Mouse (Mus musculus): ENCODE results near the gene Anxa9.
A peak's percentile ranks its signal among the peaks of the same experiment; 100 is the strongest.

Anxa9 gene

DNA sequence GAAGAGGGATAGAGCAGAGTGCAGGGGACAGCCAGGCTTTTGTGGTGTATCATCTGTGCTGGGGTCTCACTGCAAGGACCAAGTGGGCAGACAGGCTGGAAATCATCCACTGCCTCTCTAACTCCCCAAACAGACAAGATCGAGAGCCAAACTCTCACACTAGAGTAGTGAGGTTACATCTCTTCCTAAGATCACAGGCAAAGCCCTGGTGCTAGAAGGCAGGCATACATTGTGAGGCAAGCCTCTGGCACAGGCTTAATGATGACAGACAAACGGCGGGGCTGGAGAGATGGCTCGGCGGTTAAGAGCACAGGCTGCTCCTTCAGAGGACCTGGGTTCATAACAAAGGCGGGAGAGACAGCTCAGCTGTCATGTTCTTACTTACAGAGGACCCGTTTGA is 6.5 kb upstream of the Anxa9 start:
- no peak for DNase-seq

DNA sequence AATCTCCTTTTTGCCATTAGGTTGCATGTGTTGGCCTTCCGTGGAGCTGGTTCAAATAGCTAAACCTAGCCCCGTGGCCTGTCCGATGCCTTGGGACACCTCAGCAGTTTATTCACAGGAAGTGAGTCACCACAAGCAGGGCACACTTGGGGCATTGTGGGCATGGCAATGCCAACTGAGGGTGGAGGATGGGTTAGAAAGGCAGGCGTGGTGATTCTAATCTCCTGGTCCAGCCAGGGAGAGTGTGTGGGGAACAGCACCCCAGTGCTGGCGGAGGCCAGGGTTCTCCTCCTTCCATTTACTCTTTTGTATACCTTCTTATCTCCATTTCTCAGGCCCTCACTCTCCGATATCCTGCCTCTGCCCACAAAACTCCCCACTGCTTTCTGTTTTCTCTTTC is 5.6 kb upstream of the Anxa9 start:
- DNase-seq = no peak

DNA sequence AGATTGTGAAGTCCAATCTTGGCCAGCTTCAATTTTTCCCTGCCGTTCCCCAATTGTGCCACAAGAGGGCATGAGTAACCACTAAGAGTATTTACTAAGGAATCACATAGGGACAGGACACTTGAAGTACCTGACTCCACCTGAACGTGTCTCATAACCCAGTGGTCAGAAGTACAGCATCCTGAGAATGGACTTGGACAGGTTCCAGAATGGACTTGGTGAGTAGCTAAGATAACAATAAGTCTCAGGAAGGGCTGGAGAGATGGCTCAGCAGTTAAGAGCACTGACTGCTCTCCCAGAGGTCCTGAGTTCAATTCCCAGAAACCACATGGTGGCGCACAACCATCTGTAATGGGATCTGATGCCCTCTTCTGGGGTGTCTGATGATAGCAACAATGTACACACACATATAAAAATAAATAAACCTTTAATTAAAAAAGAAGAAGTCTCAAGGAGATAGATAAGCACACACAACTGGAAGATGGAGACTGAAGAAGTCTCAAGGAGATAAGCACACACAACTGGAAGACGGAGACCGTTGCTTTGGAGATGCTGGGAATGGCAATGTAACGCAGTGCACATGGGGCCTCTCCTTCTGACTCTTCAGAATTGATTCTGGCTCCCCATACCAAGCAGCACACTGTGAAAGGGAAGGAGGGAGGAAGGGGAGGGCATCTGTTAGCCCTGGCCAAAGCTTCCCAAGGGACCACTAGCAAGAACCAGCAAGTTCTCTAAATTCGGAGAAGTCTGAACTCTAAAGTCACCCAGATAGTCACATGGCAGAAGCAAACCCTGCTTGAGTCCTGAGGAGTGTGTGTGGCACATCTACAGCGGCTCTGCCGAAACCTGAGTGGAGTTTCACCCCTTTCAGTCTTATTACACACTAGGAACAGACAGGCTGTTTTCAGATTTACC is 4.2 kb upstream of the Anxa9 start:
- peak; percentile 73 to 77 for DNase-seq

DNA sequence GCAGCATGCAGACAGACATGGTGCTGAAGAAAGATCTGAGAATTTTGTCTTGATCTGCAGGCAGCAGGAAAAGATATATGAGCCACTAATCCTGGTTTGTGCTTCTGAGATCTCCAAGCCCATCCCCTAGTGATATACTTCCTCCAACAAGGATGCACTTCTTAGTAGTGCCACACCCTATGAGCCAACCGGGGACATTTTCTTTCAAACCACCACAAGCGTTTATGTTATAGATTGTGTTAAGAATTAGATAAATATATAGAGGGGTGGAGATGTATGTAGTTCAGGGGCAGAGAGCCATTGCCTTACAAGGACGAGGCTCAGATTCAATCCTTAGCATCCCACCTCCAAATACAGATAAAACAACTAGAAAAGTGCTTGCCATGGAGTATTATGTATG is 3.5 kb upstream of the Anxa9 start:
- DNase-seq = no peak

DNA sequence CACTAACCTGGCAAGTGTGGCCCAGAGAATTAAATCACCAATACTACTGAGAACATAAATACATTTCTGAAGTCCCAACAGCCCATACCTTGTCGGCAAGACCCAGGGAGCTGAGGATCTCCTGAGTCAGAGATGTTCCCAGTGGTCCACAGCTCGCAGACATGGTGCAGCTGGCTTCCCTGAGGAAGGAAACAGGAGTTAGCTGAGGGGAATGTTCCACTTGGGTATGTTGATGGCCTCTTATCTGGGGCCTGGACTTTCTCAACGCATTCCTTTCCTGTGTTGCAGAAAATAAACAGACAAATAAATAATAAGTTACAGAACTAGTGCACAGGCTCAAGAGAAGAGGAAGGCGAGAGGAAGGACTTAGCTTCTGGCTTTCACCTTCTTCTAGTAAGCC is 732 bp downstream of the Anxa9 start:
- no peak for DNase-seq

DNA sequence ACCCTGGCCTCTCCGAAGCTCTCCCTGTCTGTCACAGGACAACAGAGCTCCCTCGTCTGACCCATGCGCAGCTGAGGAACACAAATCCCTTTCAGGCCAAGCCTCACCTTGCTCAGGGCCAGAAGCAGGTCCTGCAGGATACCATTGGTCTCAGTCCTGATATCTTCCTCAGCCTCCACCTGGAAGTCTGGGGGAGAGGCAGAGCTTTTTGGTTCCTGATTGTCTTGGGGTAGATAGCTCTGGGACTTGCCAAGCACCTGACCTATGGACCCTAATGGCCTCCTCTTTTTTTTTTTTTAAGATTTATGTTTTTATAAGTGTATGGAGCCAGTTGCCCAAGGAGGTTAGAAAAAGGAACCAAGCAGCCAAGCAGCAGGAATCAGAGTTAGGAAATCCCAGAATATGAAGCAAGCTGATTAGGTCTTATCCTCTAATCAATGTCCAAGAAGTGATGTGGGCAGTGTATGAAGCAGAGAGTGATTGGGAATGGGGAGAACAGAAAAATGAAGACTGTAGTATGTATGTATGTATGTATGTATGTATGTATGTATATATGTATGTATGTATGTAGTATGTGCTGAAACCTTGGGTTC is 5.7 kb downstream of the Anxa9 start:
- no peak for DNase-seq

DNA sequence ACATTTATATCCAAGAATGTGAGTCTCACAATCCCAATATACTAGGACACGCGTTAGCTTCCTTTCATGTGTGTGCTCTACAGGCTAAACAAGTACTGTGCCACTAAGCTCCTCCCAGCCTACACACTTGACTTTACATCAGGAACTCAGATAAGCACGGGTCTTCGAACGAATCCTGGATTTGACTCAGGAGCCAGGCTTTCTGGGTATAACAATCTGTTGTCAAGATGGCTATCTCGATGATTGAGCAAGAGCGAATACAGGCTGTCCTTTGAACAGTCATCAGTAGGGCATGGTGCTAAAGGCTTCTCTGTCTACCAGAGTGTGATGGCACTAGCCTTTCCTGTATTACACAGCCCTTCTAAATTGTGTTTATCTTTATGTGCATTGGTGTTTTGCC is 9.0 kb downstream of the Anxa9 start:
- no peak for DNase-seq

DNA sequence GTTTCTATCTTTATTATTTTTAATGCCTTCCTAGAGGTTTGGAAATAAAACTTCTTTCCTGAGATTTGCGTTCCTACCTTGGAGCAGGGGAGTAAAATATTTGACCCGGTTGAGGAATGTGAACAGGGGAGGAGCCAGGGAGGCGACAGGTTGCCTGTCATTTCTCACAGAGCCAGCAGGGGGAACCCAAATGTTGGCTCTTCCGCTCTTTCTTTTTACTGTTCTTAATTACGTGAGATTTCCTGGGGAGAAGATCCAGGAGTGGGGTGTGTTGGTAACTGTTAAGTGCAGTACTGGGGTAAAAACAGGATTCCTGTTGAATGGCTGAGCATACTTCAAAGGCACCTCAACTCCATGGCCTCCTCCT is 10.9 kb downstream of the Anxa9 start:
- peak in 1 of 2 experiments; percentile 53 for DNase-seq

DNA sequence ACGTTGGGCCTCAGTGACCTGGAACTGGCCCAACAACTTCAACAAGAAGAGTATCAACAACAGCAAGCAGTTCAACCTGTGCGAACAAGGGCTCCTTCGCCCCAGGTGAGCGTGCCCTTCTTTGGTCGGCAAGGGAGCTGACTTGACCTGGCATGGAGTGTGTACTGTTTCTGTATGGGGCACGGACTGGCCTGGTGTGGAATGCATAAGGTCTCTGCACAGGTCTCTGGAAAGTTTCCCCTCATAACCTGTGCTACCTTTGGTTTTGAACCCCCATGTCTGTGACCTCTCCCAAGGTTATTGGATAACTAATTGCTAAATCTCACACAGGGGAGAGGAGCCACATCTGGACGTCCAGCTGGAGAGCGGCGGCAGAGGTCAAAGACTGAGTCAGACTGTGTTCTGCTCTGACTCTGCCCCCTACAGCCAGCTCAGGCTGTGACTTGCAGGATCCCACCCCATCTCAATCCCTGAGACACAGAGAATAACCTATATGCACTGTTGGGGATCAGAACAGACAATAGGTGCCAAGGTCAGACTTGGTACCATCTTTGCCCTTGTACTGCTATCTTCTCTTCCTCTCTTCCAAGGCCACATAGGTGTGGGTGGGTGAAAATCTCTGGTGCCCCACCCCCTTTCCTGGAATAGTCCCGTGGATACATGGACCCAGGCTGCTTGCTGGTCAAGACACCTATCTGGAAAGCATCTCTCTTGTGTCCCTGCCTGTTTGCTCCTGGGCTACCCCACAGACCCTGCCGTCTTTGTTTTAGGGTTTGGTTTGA is 11.5 kb downstream of the Anxa9 start:
- no peak for DNase-seq

DNA sequence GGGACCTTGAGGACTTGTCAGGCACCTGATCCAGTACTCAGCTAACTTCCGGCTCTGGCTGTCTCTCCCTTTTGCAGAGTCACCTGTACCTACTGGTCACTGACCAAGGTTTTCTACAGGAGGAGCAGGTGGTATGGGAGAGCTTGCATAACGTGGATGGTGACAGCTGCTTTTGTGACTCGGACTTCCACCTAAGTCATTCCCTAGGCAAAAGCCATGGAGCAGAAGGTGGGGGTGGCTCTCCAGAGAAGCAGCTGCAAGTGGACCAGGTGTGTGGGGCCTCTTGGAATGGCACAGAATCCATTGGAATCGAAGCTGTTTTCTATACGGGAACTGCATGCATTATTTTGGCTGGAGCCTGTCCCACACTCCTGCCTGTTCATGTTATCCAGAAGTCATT is 12.3 kb downstream of the Anxa9 start:
- no peak for DNase-seq

DNA sequence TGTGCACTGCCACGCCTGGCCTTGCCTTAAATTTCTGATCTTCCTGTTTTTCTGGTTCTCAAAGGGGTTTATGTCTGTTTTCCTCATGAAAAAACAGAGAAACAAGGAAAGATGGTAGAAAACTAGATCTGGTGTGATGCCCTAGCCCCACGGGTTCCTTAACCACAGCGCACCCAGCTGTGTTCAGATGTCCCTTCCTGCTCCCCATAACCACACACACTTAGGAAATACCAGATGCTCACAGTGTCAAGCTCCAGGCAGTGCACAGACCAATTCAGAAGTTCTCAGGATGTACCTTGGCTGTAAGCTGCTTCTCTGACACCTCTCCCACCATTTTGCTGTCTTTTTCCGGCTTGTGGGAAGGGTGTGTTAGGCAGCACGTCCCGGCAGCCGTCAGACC is 12.7 kb downstream of the Anxa9 start:
- no peak for DNase-seq

DNA sequence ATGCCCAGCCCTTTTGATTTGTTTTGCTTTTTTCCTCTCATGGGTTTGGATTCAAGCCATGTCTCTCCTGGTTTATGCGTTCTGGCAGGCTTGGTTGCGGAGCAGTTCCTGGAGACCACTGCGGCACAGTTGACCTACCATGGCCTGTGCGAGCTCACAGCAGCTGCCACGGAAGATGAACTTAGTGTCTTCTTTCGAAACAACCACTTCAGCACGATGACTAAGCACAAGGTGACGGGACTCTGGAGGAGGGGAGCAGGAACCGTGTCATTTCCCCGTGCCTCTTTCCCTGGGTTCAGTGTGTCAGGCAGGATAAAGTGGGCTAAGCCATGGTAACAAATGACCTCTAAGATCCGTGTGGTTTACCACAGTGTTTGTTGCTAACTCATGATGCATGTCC is 13.4 kb downstream of the Anxa9 start:
- no peak for DNase-seq

DNA sequence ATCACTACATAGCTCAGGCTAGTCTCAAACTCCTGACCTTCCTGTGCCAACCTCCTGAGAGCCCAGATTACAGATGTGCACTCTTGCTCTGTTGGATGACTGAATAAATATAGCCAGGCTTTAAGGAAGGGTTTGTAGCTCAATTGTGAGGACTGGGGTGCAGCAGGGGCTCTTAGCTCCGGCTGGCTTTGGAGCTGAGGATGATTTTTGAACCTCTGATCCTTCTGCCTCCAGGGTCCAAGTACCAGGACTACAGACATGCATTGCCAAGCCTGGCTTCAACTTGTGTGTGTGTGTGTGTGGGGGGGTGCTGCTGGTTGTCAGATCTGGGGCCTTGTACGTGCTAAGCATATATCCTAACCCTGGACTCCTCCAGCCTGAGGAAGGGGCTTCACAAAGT is 14.1 kb downstream of the Anxa9 start:
- DNase-seq = no peak

DNA sequence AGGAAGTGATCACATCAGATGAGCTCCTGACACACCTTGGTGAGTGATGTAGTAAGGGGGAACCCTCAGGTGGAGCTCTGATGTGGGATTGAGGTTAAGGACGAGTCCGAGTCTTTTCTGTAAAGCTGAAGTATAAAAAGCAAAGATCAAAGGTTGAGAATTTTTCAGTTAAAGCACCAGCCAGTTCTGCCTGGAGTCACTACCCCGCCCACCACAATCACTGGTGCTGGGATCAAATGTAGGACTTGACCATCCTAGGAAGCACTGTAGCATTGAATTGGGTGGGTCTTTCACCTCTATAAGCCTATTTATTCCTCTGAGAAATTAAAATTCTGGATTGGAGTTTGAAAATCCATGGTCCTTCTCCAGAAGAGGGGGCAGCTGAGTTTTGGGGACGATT is 15.9 kb downstream of the Anxa9 start:
- DNase-seq = no peak

DNA sequence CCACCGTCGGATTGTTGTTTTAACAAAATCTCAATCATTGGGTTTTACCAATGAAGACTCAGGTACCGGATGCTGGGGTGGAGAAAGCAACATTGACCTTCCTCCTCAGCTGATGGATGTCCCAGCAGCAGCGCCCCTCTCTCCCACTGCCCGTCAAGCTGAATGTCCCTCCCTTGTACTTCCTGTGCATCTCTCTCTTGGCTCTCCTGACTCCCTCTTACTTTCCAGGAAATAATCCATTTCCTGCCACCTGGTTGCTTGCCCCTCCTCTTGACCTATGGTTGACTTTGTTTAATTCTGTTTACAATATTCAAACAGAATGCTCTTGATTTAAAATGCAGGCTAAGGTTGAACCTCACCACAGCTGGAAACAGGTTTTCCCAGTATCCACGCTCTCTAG is 16.8 kb downstream of the Anxa9 start:
- no peak for DNase-seq

DNA sequence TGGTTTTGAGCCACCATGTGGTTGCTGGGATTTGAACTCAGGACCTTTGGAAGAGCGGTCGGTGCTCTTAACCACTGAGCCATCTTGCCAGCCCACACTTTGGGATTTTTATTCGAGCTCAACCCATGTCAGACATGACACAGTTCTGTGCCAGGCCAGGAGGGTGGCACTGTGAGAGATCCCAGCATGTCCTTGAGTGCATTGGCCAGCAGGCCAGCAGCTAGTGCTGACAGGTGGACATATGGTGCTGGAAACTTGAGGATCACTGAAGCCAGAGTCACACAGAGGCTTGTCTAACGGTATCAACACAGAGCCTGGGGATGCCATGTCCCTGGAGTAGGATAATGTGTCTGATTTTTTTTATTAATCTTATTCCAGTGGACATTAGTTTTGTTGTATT is 17.6 kb downstream of the Anxa9 start:
- DNase-seq = peak; percentile 78 to 85

DNA sequence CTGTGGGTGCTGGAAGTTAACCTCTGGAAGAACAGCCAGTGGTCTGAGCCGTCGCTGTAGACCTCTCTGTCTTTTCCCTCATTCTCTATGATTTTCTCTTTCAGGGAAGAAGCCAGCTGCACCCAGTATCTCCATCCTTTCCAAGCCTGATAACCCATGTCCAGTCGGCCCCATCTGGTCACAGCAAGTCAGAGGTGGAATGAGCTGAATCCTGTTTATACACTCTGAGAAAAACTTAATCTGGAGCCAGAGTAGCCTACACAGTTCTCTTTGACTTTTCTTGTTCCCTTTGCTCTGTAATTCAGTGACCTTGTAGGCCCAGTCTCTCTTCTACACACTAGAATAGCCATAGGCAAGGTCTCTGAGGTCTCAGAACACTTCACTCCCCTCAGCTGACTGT is 19.4 kb downstream of the Anxa9 start:
- DNase-seq = no peak

DNA sequence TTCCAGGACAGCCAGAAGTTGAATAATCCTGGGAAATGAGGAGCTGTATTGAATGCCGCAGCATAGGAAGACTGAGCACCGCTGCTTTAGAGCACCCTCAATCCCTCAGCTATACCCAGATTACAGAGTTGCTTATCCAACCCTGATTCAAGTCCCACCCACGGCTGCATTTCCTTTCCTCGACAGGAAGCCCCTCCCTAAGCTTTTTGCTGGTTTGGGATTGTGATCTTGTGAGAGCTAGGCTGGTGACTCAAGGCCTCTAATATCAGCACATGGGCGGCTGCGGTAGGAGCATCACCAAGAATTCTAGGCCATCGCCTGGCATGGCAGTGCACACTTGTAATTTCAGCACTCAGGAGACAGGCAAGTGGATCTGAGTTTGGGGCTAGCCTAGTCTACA is 20.5 kb downstream of the Anxa9 start:
- DNase-seq = no peak

DNA sequence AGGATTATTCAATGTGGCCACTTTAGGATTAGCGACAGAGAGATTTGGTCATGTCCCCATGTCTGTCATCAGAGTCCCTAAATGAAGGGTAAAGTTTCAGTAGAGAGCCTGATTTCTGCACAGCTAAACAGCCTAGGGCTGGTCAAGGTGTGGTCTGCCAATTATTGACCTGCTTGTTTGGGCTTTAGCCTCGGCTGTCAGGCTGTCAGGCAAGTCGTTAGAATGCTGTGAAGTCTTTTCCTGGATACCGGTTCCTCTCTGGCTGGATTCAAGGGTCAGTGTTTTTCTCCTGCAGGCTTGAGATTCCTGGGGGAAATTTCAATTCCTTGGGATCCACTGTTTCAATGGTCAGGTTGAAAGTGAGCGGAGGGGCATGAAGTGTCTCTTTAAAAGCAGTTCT is 21.0 kb downstream of the Anxa9 start:
- DNase-seq = no peak

DNA sequence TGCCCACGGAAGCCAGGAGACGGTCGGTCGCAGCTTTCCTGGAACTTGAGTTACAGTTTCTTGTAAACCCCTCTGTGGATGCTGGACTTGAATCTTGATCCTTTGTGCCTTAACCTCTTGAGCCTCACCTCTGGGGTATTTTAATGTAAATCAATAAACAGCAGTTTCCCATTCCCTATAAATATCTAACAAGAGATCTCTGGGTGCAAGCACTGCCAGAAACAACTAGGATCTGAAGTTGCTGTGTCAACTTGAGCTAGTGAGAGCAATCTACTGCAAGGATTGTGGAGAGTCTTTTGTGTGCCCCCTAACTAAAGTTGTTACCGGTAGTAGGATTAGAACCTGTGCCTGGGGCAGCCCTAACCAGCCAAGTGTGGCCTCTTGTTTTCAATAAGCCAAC is 21.6 kb downstream of the Anxa9 start:
- DNase-seq = no peak

DNA sequence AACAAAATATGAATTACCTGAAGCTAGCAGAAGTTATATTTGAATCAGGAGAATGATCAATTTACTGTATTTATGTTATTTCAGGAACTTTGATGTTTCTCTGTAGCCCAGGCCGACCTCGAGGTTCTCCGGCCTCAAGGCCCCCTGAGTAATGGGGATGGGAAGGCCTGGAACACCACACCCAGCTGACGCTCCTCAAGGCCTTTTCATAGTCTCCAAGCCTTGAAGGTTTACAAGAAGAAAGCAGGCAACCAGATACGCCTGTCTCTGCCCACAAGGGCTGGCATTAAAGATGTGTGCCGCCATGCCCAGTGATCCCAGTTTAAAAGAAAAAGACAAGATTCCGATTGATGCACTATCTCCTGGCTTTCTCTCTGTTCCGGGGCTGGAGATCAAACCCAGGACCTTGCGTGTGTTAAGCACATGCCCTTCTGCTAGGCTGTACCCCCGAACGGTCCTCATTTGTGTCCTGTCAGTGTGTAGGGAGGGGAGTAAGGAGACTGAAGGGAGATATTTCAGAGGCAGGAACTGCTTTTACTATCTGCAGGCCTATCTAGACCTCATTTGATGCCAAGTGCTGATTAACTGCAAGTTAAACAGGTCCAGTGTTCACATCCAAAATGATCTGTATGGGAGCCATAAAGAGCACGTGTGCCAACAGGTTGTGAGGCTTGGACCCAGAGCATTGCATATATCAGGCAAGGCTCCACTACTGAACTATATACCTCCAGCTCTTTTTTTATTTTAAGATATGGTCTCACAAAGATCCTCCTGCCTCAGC is 22.3 kb downstream of the Anxa9 start:
- DNase-seq = no peak

DNA sequence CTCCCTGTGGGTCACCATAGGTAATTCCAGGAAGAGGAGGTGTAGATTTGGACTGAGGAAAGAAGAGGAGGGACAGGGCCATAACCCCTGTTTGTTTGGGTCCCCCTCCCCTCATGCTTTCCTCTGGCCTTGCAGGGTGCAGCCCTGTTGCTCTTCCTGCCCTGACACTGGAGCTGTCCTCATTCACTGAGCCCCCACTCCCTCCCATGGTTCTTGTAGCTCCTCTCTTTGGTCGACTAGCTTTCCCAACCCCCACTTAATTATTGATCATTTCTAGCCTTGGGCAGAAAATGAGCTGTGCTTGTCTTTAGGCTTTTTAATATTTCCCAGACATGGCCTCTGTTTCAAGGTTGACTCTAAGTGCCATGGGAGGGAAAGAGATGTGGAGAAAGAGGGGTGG is 22.9 kb downstream of the Anxa9 start:
- no peak for DNase-seq

DNA sequence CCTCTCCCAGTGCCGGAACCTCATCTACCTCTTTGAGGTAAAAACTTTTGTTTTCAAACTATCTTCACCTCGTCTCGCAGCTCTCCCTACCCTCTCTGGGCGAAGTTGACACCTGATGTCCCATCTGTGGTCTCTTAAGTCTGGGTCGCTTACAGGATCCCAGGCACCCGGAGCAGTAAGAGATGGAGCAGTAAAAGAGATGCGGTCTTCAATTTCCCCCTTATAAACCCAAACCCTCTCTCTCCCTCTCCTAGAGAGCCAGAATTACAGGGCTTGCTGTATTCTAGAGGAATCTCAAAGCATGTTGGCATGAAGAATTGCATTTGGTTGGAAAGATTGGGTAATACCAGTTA is 23.4 kb downstream of the Anxa9 start:
- no peak for DNase-seq
